Mouse (Mus musculus) embryonic facial prominence, embryonic 11.5 days (tissue): ENCODE results near the gene Rgs9bp. TPM values are rescaled to one million over a fixed set of nuclear protein-coding genes. Genes with fewer than 3 reads are reported as not detected.
"Not testable (repeated sequence)": the region's sequence is repeated elsewhere in the genome, so short reads cannot be mapped to it uniquely, and the experiment has no call there.

Experiments used
- ATAC-seq: fragments of 200-750 bp; cut with Nextera tagmentation; replicated peaks from 2 replicates; pipeline ENCODE4 v1.8.0; 2017; ENCODE audit warnings: low read depth; ENCODE audit not compliant: insufficient number of reproducible peaks, low FRiP score, low TSS enrichment
- DNase-seq: peaks from one replicate; pipeline ENCODE4 v3.0.0-alpha.2; 2015; ENCODE audit warnings: low spot score
- H3K27ac ChIP-seq: fragments of 300-500 bp; sonication (generic); replicated peaks from 2 replicates; pipeline ENCODE4 v1.5.1; 2014; ENCODE audit warnings: mild to moderate bottlenecking, low read depth, low read length, control low read depth
- H3K27me3 ChIP-seq: fragments of 300-500 bp; sonication (generic); 2 replicates; pipeline ENCODE4 v1.6.1; 2014; ENCODE audit warnings: mild to moderate bottlenecking, low read length, moderate library complexity, mixed read lengths; ENCODE audit not compliant: control insufficient read depth, insufficient read depth
- H3K36me3 ChIP-seq: fragments of 300-500 bp; sonication (generic); replicated peaks from 2 replicates; pipeline ENCODE4 v1.6.1; 2014; ENCODE audit warnings: low read depth, mild to moderate bottlenecking, low read length, moderate library complexity, mixed read lengths; ENCODE audit not compliant: control insufficient read depth, insufficient read depth
- H3K4me1 ChIP-seq: fragments of 300-500 bp; sonication (generic); 2 replicates; pipeline ENCODE4 v1.6.1; 2014; ENCODE audit warnings: low read length, mixed read lengths; ENCODE audit not compliant: control insufficient read depth, insufficient read depth
- H3K4me2 ChIP-seq: fragments of 300-500 bp; sonication (generic); 2 replicates; pipeline ENCODE4 v1.6.1; 2014; ENCODE audit warnings: low read depth, mild to moderate bottlenecking, control low read depth, low read length, moderate library complexity
- H3K4me3 ChIP-seq: fragments of 300-500 bp; sonication (generic); 2 replicates; pipeline ENCODE4 v1.5.1; 2014; ENCODE audit warnings: low read depth, low read length, control low read depth
- H3K9ac ChIP-seq: fragments of 300-500 bp; sonication (generic); replicated peaks from 2 replicates; pipeline ENCODE4 v1.6.1; 2014; ENCODE audit warnings: mild to moderate bottlenecking, control low read depth, low read length
- H3K9me3 ChIP-seq: fragments of 300-500 bp; sonication (generic); replicated peaks from 2 replicates; pipeline ENCODE4 v1.6.1; 2016; ENCODE audit warnings: mild to moderate bottlenecking, low read length, inconsistent platforms, mixed read lengths; ENCODE audit not compliant: control insufficient read depth
- WGBS: fragments of 180-500 bp; shearing (Covaris S2); extraction: QIAGEN DNeasy Blood & Tissue Kit; methylation state at CpG from one replicate; pipeline ENCODE4 v1.1.7; 2014; 5-methylcytosine and 5-hydroxymethylcytosine counted together
- polyA plus RNA-seq: library from polyadenylated mRNA; unstranded; fragments of >200 nt; fragmentation: Nextera tagmentation; extraction: Ambion mirVana; gene quantifications from 2 replicates; pipeline ENCODE4 v1.2.1, GENCODE M21; 2014

Gene Rgs9bp
- polyA plus RNA-seq, 1 experiment from 2014 or later = 0.07 TPM

DNA sequence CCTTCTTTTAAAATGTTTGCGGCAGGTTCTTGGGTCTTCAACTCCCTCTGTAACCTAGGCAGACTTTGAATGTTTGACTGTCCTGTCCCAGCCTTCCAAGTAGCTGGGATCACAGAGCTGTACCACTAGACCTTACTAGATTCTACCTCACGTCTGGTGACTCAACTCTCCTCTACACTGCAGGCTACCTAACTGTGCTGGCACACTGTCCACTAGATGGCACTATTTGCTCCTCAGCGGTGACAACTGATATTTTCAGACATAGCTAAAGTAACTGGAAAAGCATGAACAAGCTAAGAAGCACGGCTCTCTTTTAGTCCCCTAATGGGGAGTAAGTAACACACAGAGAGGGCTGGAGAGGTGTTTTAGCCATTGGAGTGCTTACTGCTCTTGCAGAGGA is 39.5 kb downstream of the Rgs9bp start:
- DNase-seq = peak; percentile 85
- H3K27me3 ChIP-seq = no peaks in the 10 kb centered on the region
- H3K27ac ChIP-seq = no peak overlapping the region
- no peak for ATAC-seq
- H3K9me3 ChIP-seq = no peaks in the 10 kb centered on the region
- no peaks in the 10 kb centered on the region for H3K36me3 ChIP-seq
- H3K4me2 ChIP-seq = no peak overlapping the region
- no peak overlapping the region for H3K9ac ChIP-seq
- H3K4me3 ChIP-seq = no peak overlapping the region
- no peaks in the 10 kb centered on the region for H3K4me1 ChIP-seq
- WGBS = 36% methylated on average over 4 of the region's 4 CpGs

- Histone ChIP-seq H3K36me3 (no peaks in the 10 kb centered on the region), H3K4me2 (no peak within 1 kb of the TSS), H3K4me1 (no peaks in the 10 kb centered on the region), H3K4me3 (no peak within 1 kb of the TSS), H3K9ac (no peak within 1 kb of the TSS), H3K27me3 (no peaks in the 10 kb centered on the region), H3K9me3 (no peaks in the 10 kb centered on the region), H3K27ac (no peak within 1 kb of the TSS)
- 83% methylated on average over 17 of the region's 17 CpGs for WGBS
- no peak for DNase-seq
- ATAC-seq = no peak
Measured at GRCm38 (mm10) chr7:35537562-35537961, 47.8 kb downstream of the Rgs9bp start, which contains the start of gene Tdrd12. Gene Tdrd12, minus strand, starts transcription at chr7:35537745.

GRCm38 (mm10) chr7:35535750-35536512 is 49.5 kb downstream of the Rgs9bp start:
- ATAC-seq (no peak), DNase-seq (no peak)
- no peak overlapping the region for H3K27ac ChIP-seq
- no peaks in the 10 kb centered on the region for H3K36me3 ChIP-seq
- no peaks in the 10 kb centered on the region for H3K9me3 ChIP-seq
- no peaks in the 10 kb centered on the region for H3K4me1 ChIP-seq
- H3K27me3 ChIP-seq = no peaks in the 10 kb centered on the region
- no peak overlapping the region for H3K4me3 ChIP-seq
- H3K4me2 ChIP-seq = no peak overlapping the region
- no peak overlapping the region for H3K9ac ChIP-seq
- WGBS = 80% methylated on average over 12 of the region's 12 CpGs

DNA sequence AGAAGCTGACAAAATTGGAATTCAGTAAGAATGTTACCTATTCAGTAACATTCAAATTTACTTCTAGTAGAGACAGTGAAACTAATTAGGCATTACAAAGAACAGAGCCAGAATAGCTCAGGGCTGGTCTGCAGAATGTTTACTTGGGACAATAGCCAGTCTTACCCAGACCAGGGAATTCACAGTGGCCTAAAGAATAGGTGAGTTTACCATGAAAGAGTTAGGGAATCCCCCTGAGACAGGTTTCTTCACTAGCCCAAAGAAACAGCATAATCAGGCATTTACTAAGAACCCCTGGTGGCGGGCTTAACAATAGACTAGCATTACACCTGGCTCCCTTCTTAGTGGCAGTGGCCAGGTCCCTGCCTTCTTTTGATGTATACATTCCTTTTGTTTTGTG is 54.8 kb downstream of the Rgs9bp start:
- H3K27me3 ChIP-seq, H3K4me2 ChIP-seq, DNase-seq, H3K27ac ChIP-seq, H3K36me3 ChIP-seq, ATAC-seq, H3K9me3 ChIP-seq, H3K9ac ChIP-seq, H3K4me1 ChIP-seq, H3K4me3 ChIP-seq: not testable (repeated sequence)
- 50% methylated on average over 1 of the region's 1 CpGs for WGBS

GRCm38 (mm10) chr7:35530026-35530425 is 55.4 kb downstream of the Rgs9bp start:
- 79% methylated on average over 3 of the region's 3 CpGs for WGBS
- H3K36me3 ChIP-seq = no peaks in the 10 kb centered on the region
- ATAC-seq = no peak

More at GRCm38 (mm10) chr7:35530026-35530425, 55.4 kb downstream of the Rgs9bp start:
- no peak overlapping the region for H3K4me2 ChIP-seq
- no peak overlapping the region for H3K4me3 ChIP-seq
- no peaks in the 10 kb centered on the region for H3K4me1 ChIP-seq
- no peaks in the 10 kb centered on the region for H3K9me3 ChIP-seq
- no peaks in the 10 kb centered on the region for H3K27me3 ChIP-seq
- DNase-seq = no peak
- H3K9ac ChIP-seq = no peak overlapping the region
- H3K27ac ChIP-seq = no peak overlapping the region

Other genes starting within 250 kb of the Rgs9bp start
- 19.4 and 20.1 TPM in 2 replicates for gene Faap24, start 188.7 kb downstream of the Rgs9bp start, polyA plus RNA-seq
- 37.5 and 41.1 TPM in 2 replicates for gene Cep89, start 188.5 kb downstream of the Rgs9bp start, polyA plus RNA-seq
- gene Slc7a9, start 136.8 kb downstream of the Rgs9bp start, polyA plus RNA-seq = 0.70 TPM in 1 of 2 replicates, not detected in the other
- gene Tdrd12, start 47.8 kb downstream of the Rgs9bp start, polyA plus RNA-seq = 0.48 TPM in 1 of 2 replicates, not detected in the other
- 49.1 TPM in 2 replicates for gene Nudt19, start 29.3 kb downstream of the Rgs9bp start, polyA plus RNA-seq
- gene Ankrd27, start 662 bp upstream of the Rgs9bp start, polyA plus RNA-seq = 31.5 and 36.4 TPM in 2 replicates
- gene Pdcd5, start 61.9 kb upstream of the Rgs9bp start, polyA plus RNA-seq = 303 and 313 TPM in 2 replicates
- 39.2 and 39.5 TPM in 2 replicates for gene Dpy19l3, start 168.9 kb upstream of the Rgs9bp start, polyA plus RNA-seq
- gene Zfp507, start 217.4 kb upstream of the Rgs9bp start, polyA plus RNA-seq = 15.4 and 18.1 TPM in 2 replicates